Mouse (Mus musculus) bone marrow, adult 2 months (tissue): ENCODE results near the gene Trim28. TPM values are rescaled to one million over a fixed set of nuclear protein-coding genes. Genes with fewer than 3 reads are reported as not detected.

Experiments used
- H3K27ac ChIP-seq: fragments of 200-500 bp; 2 replicates; pipeline ENCODE4 v1.5.1; 2012; ENCODE audit warnings: low read depth, mild to moderate bottlenecking, control low read depth, inconsistent platforms, low read length; ENCODE audit not compliant: control insufficient read depth, poor library complexity, insufficient read depth
- H3K4me1 ChIP-seq: fragments of 200-500 bp; 2 replicates; pipeline ENCODE4 v1.6.1; 2011; ENCODE audit warnings: low read length; ENCODE audit not compliant: control insufficient read depth, insufficient read depth
- H3K4me3 ChIP-seq: fragments of 200-500 bp; replicated peaks from 2 replicates; pipeline ENCODE3; 2011; ENCODE audit warnings: mild to moderate bottlenecking, low read depth, low read length, control low read depth; ENCODE audit not compliant: control insufficient read depth
- CTCF ChIP-seq: fragments of 200-500 bp; IDR thresholded peaks from 2 replicates; pipeline ENCODE4 v1.5.1; 2011; ENCODE audit warnings: low read length, control low read depth; ENCODE audit not compliant: control insufficient read depth, insufficient read depth
- POLR2A ChIP-seq: fragments of 200-500 bp; IDR thresholded peaks from 2 replicates; pipeline ENCODE4 v1.6.1; 2011; ENCODE audit warnings: low read depth, mild to moderate bottlenecking, control low read depth, low read length, borderline replicate concordance; ENCODE audit not compliant: control insufficient read depth
- WGBS: fragments of 180-500 bp; shearing (Covaris S2); methylation state at CpG from one replicate; pipeline ENCODE4 v1.1.7; 2018; 5-methylcytosine and 5-hydroxymethylcytosine counted together
- polyA plus RNA-seq: library from polyadenylated mRNA; stranded (reverse); fragments of >200 nt; gene quantifications from 2 replicates; pipeline ENCODE4 v1.2.4, GENCODE M21; 2011; ENCODE audit warnings: low replicate concordance; ENCODE audit not compliant: missing spikeins, insufficient read depth, insufficient read length

The Trim28 gene
- polyA plus RNA-seq, 1 experiment: 286 TPM

GRCm38 (mm10) chr7:13015217-13015616 is 16.3 kb downstream of the Trim28 start:
- Histone ChIP-seq H3K27ac (no peak overlapping the region), H3K4me1 (no peaks in the 10 kb centered on the region; the same call in 1 of the 2 replicates), H3K4me3 (no peak overlapping the region)
- 74% methylated on average over 1 of the region's 1 CpGs for WGBS
- no peak for TF ChIP-seq CTCF

- Histone ChIP-seq H3K4me1 (peaks cover 4% of the 10 kb centered on the region), H3K4me3 (peak overlapping the region; percentile 63), H3K27ac (peak overlapping the region; percentile 68)
- 3% methylated on average over 31 of the region's 31 CpGs for WGBS
- TF ChIP-seq CTCF: no peak
- TF ChIP-seq POLR2A: peak; percentile 51; the same call in 1 of the 2 replicates
Measured at GRCm38 (mm10) chr7:13022773-13023535, 24.0 kb downstream of the Trim28 start.

GRCm38 (mm10) chr7:13023928-13024731 is 25.2 kb downstream of the Trim28 start:
- Histone ChIP-seq H3K4me1 (peaks cover 4% of the 10 kb centered on the region), H3K27ac (peak overlapping the region; percentile 99), H3K4me3 (peak overlapping the region; percentile 93)
- TF ChIP-seq CTCF (no peak; the same call in 1 of the 2 replicates), POLR2A (peak; percentile 83; the same call in 1 of the 2 replicates)
- under 1% methylated on average over 93 of the region's 95 CpGs for WGBS

GRCm38 (mm10) chr7:13024805-13025204 is 25.9 kb downstream of the Trim28 start:
- Histone ChIP-seq H3K27ac (peak overlapping the region; percentile 99), H3K4me1 (peaks cover 4% of the 10 kb centered on the region), H3K4me3 (peak overlapping the region; percentile 65)
- WGBS: under 1% methylated on average over 44 of the region's 44 CpGs
- TF ChIP-seq POLR2A: no peak
- no peak for TF ChIP-seq CTCF

- H3K27ac ChIP-seq: no peak overlapping the region
- H3K4me3 ChIP-seq: peak overlapping the region; percentile 65
- H3K4me1 ChIP-seq: peaks cover 4% of the 10 kb centered on the region
- TF ChIP-seq CTCF: no peak
- TF ChIP-seq POLR2A: no peak
- WGBS: 29% methylated on average over 4 of the region's 4 CpGs
Measured at GRCm38 (mm10) chr7:13025511-13026112, 26.7 kb downstream of the Trim28 start.

- Histone ChIP-seq H3K27ac (no peak overlapping the region), H3K4me1 (peaks cover 2% of the 10 kb centered on the region; the same call in 1 of the 2 replicates), H3K4me3 (no peak overlapping the region)
- 94% methylated on average over 4 of the region's 4 CpGs for WGBS
- TF ChIP-seq POLR2A: no peak
- no peak for TF ChIP-seq CTCF
Measured at GRCm38 (mm10) chr7:13028986-13029385, 30.1 kb downstream of the Trim28 start.

- TF ChIP-seq POLR2A (no peak), CTCF (no peak)
- H3K4me1 ChIP-seq: peaks cover 3% of the 10 kb centered on the region; the same call in 1 of the 2 replicates
- H3K4me3 ChIP-seq: no peak overlapping the region
- 74% methylated on average over 5 of the region's 5 CpGs for WGBS
- H3K27ac ChIP-seq: no peak overlapping the region
Measured at GRCm38 (mm10) chr7:13031069-13031468, 32.2 kb downstream of the Trim28 start.

- 83% methylated on average over 2 of the region's 2 CpGs for WGBS
- TF ChIP-seq POLR2A (no peak), CTCF (no peak)
- Histone ChIP-seq H3K4me1 (peaks cover 3% of the 10 kb centered on the region; the same call in 1 of the 2 replicates), H3K27ac (no peak overlapping the region), H3K4me3 (no peak overlapping the region)
Measured at GRCm38 (mm10) chr7:13031983-13032382, 33.1 kb downstream of the Trim28 start.
